Mouse (Mus musculus): Measurements from ENCODE around the gene Cd28. TPM values are rescaled to one million over a fixed set of nuclear protein-coding genes. Genes with fewer than 3 reads are reported as not detected.

The Cd28 gene
- total and polyA plus RNA-seq, 3 experiments: 1.0 to 4.4 (median 1.8) TPM

GRCm38 (mm10) chr1:60745664-60746063, 29.1 kb downstream of the Cd28 start:
- Histone ChIP-seq H3K4me2 (ENCODE audit: insufficient read depth, low read depth, poor library complexity, severe bottlenecking) (peak overlapping the region; percentile 19; the same call in 1 of the 2 replicates), H3K27ac (ENCODE audit: insufficient read depth, low read depth) (no peak overlapping the region), H3K27me3 (replicated peaks) (no peaks in the 10 kb centered on the region), H3K36me3 (replicated peaks in 1 of 2; ENCODE audit: control insufficient read depth in 1 of 2, insufficient read depth in 1 of 2, low read length in 1 of 2) (no peaks in the 10 kb centered on the region), H3K9ac (ENCODE audit: insufficient read depth, low read depth) (peak overlapping the region; percentile 48), H3K4me1 (ENCODE audit: control insufficient read depth in 1 of 2, insufficient read depth in 2 of 2) (peaks cover 9 to 13% of the 10 kb centered on the region in 2 experiments; a peak in 3 of 4 replicates), H3K4me3 (replicated peaks in 1 of 3; ENCODE audit: low read depth in 2 of 3, low read length in 2 of 3, poor library complexity in 1 of 3) (no peak overlapping the region), H3K9me3 (replicated peaks; ENCODE audit: low read length) (no peaks in the 10 kb centered on the region), H3K79me2 (replicated peaks; ENCODE audit: control insufficient read depth, extremely low read depth, insufficient read depth, poor library complexity, severe bottlenecking) (peaks cover 5% of the 10 kb centered on the region)
- dilution Hi-C loops (cut with MboI; ENCODE audit: extremely low pct_ligation_motif_present, extremely low pct_unique_long_range_greater_than_20kb, low sequenced_read_pairs) (no loop called here), in situ Hi-C loops (cut with MboI; ENCODE audit: low pct_ligation_motif_present, low pct_unique_long_range_greater_than_20kb, low sequenced_read_pairs) (no loop called here)
- TF ChIP-seq HCFC1 (IDR thresholded peaks at IDR 0.05; ENCODE audit: low read depth, low read length): no peak
- no peak for TF ChIP-seq CTCF (conservative IDR thresholded peaks at IDR 0.05 in 1 of 2, IDR thresholded peaks at IDR 0.05 in 1 of 2; ENCODE audit: low read depth in 2 of 2, low read length in 2 of 2)
- TF ChIP-seq NRF1 (IDR thresholded peaks at IDR 0.05; ENCODE audit: low read depth, low read length): no peak
- no peak for DNase-seq (ENCODE audit: extremely low read depth)

DNA sequence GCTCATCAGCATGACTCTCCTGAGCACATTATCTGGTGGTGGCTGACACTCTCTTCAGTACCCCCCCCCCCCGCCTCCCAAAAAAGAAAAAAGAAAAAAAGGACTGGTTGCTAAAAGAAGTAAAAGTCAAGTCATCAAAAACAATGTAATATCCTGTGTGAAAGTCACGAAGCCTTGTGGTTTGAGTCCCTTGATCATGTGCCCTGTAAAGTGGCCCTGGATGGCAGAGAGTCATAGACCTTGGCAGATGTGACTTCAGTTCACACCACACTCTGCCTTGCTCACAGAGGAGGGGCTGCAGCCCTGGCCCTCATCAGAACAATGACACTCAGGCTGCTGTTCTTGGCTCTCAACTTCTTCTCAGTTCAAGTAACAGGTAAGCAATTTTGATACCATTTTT, 29.6 kb downstream of the Cd28 start:
- Histone ChIP-seq H3K4me2 (ENCODE audit: insufficient read depth, low read depth, poor library complexity, severe bottlenecking) (peak overlapping the region; percentile 19; the same call in 1 of the 2 replicates), H3K4me3 (replicated peaks in 1 of 3; ENCODE audit: low read depth in 2 of 3, low read length in 2 of 3, poor library complexity in 1 of 3) (no peak overlapping the region), H3K9ac (ENCODE audit: insufficient read depth, low read depth) (peak overlapping the region; percentile 48), H3K27me3 (replicated peaks) (no peaks in the 10 kb centered on the region), H3K79me2 (replicated peaks; ENCODE audit: control insufficient read depth, extremely low read depth, insufficient read depth, poor library complexity, severe bottlenecking) (peaks cover 5% of the 10 kb centered on the region), H3K36me3 (replicated peaks in 1 of 2; ENCODE audit: control insufficient read depth in 1 of 2, insufficient read depth in 1 of 2, low read length in 1 of 2) (no peaks in the 10 kb centered on the region), H3K27ac (ENCODE audit: insufficient read depth, low read depth) (no peak overlapping the region), H3K9me3 (replicated peaks; ENCODE audit: low read length) (no peaks in the 10 kb centered on the region), H3K4me1 (ENCODE audit: control insufficient read depth in 1 of 2, insufficient read depth in 2 of 2) (peaks cover 9 to 13% of the 10 kb centered on the region in 2 experiments; a peak in 3 of 4 replicates)
- peak; percentile 21 for DNase-seq (ENCODE audit: extremely low read depth)
- dilution Hi-C loops (cut with MboI; ENCODE audit: extremely low pct_ligation_motif_present, extremely low pct_unique_long_range_greater_than_20kb, low sequenced_read_pairs) (no loop called here), in situ Hi-C loops (cut with MboI; ENCODE audit: low pct_ligation_motif_present, low pct_unique_long_range_greater_than_20kb, low sequenced_read_pairs) (no loop called here)
- TF ChIP-seq TCF12 (IDR thresholded peaks at IDR 0.05; ENCODE audit: low read depth, low read length) (peak; percentile 23; the same call in 1 of the 2 replicates), CHD2 (IDR thresholded peaks at IDR 0.05; ENCODE audit: low read length) (0 out of 2 replicates have a peak, but pooled peaks have one; percentile 24), MAFK (IDR thresholded peaks at IDR 0.05; ENCODE audit: insufficient replicate concordance, low read length) (peak; percentile 70; the same call in 1 of the 2 replicates), SIN3A (IDR thresholded peaks at IDR 0.05; ENCODE audit: low read length) (no peak), MYC (IDR thresholded peaks at IDR 0.05; ENCODE audit: low read depth, low read length) (no peak), ETS1 (conservative IDR thresholded peaks at IDR 0.05; ENCODE audit: low read depth, low read length) (peak; percentile 61), IRF4 (IDR thresholded peaks at IDR 0.05; ENCODE audit: low read depth, low read length) (no peak), RCOR1 (conservative IDR thresholded peaks at IDR 0.05; ENCODE audit: low read depth, low read length) (0 out of 2 replicates have a peak, but pooled peaks have one; percentile 37), TBP (conservative IDR thresholded peaks at IDR 0.05; ENCODE audit: low read depth, low read length) (no peak), HCFC1 (IDR thresholded peaks at IDR 0.05; ENCODE audit: low read depth, low read length) (no peak), SMC3 (IDR thresholded peaks at IDR 0.05; ENCODE audit: low read depth, low read length) (no peak; the same call in 1 of the 2 replicates), MAX (IDR thresholded peaks at IDR 0.05; ENCODE audit: low read length) (0 out of 2 replicates have a peak, but pooled peaks have one; percentile 48), POLR2A (IDR thresholded peaks at IDR 0.05; ENCODE audit: low read depth, low read length) (peak; percentile 34; the same call in 1 of the 2 replicates), POLR2AphosphoS2 (IDR thresholded peaks at IDR 0.05; ENCODE audit: low read depth, low read length) (no peak), NRF1 (IDR thresholded peaks at IDR 0.05; ENCODE audit: low read depth, low read length) (no peak), EP300 (IDR thresholded peaks at IDR 0.05; ENCODE audit: low read length) (peak; percentile 47), BHLHE40 (IDR thresholded peaks at IDR 0.05; ENCODE audit: low read depth, low read length) (peak; percentile 87), JUND (conservative IDR thresholded peaks at IDR 0.05; ENCODE audit: low read depth, low read length) (0 out of 2 replicates have a peak, but pooled peaks have one; percentile 31), MEF2A (IDR thresholded peaks at IDR 0.05; ENCODE audit: borderline replicate concordance, low read depth, low read length) (0 out of 2 replicates have a peak, but pooled peaks have one; percentile 45), ZMIZ1 (IDR thresholded peaks at IDR 0.05; ENCODE audit: low read depth, low read length) (no peak), E2F4 (IDR thresholded peaks at IDR 0.05; ENCODE audit: insufficient replicate concordance, low read depth, low read length) (no peak), CTCF (conservative IDR thresholded peaks at IDR 0.05 in 1 of 2, IDR thresholded peaks at IDR 0.05 in 1 of 2; ENCODE audit: low read depth in 2 of 2, low read length in 2 of 2) (no peak), ZC3H11A (IDR thresholded peaks at IDR 0.05; ENCODE audit: low read depth, low read length) (no peak), MXI1 (IDR thresholded peaks at IDR 0.05; ENCODE audit: low read depth, low read length) (peak; percentile 66), MAZ (IDR thresholded peaks at IDR 0.05; ENCODE audit: low read depth, low read length) (peak; percentile 62; the same call in 1 of the 2 replicates), ELF1 (IDR thresholded peaks at IDR 0.05; ENCODE audit: low read depth, low read length) (no peak), USF1 (IDR thresholded peaks at IDR 0.05; ENCODE audit: low read depth, low read length) (peak; percentile 41), ZNF384 (IDR thresholded peaks at IDR 0.05; ENCODE audit: low read depth, low read length) (peak; percentile 67)
